Mouse (Mus musculus) olfactory bulb, adult 2 months (tissue): ENCODE measurements around the gene Mon2. TPM values are rescaled to one million over a fixed set of nuclear protein-coding genes. Genes with fewer than 3 reads are reported as not detected.

ENCODE experiments used
- H3K27ac ChIP-seq: fragments of 200-500 bp; 2 replicates; pipeline ENCODE4 v1.5.1; 2012; ENCODE audit warnings: low read depth, low read length; ENCODE audit not compliant: insufficient read depth
- H3K4me1 ChIP-seq: fragments of 200-500 bp; 2 replicates; pipeline ENCODE4 v1.6.1; 2012; ENCODE audit warnings: low read length; ENCODE audit not compliant: control insufficient read depth, insufficient read depth
- H3K4me3 ChIP-seq: fragments of 200-500 bp; 2 replicates; pipeline ENCODE4 v1.5.1; 2012; ENCODE audit warnings: mild to moderate bottlenecking, low read depth, low read length, moderate library complexity; ENCODE audit not compliant: insufficient read depth
- CTCF ChIP-seq: fragments of 200-500 bp; IDR thresholded peaks from 2 replicates; pipeline ENCODE4 v1.5.1; 2012; ENCODE audit warnings: low read depth, mild to moderate bottlenecking, low read length, moderate library complexity; ENCODE audit not compliant: insufficient read depth
- POLR2A ChIP-seq: fragments of 200-500 bp; IDR thresholded peaks from 2 replicates; pipeline ENCODE4 v1.6.1; 2012; ENCODE audit warnings: mild to moderate bottlenecking, low read depth, low read length, moderate library complexity; ENCODE audit not compliant: insufficient read depth
- WGBS: fragments of 180-500 bp; shearing (Covaris S2); methylation state at CpG from one replicate; pipeline ENCODE4 v1.1.7; 2018; 5-methylcytosine and 5-hydroxymethylcytosine counted together
- polyA plus RNA-seq: library from polyadenylated mRNA; stranded (reverse); fragments of >200 nt; gene quantifications from 2 replicates; pipeline ENCODE4 v1.2.4, GENCODE M21; 2012; ENCODE audit warnings: low replicate concordance; ENCODE audit not compliant: missing spikeins, insufficient read depth, insufficient read length

The Mon2 gene
- polyA plus RNA-seq, 1 experiment: not detected

DNA sequence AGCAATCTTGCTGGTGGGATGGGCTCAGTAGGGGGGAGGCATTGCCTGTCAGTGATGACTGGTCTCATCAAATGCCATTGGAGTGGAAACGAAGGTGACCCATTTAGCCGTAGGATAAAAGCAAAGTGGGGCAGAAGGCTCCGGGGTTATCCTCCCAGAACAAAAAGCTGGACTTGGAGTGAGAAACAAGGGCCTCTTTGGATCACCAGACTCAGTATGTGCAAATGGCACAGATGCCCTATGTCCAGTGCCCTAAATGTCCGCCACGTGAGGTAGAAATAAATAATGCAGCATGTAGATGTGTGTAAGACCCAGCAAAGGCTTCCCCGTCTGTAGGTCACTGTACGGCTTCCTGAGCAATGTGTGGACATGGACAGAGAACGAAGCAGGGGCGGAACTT lies 113.7 kb downstream of the Mon2 start:
- Histone ChIP-seq H3K4me1 (peaks cover 36% of the 10 kb centered on the region), H3K27ac (no peak overlapping the region), H3K4me3 (no peak overlapping the region)
- 83% methylated on average over 9 of the region's 9 CpGs for WGBS
- TF ChIP-seq POLR2A: no peak
- TF ChIP-seq CTCF: no peak

DNA sequence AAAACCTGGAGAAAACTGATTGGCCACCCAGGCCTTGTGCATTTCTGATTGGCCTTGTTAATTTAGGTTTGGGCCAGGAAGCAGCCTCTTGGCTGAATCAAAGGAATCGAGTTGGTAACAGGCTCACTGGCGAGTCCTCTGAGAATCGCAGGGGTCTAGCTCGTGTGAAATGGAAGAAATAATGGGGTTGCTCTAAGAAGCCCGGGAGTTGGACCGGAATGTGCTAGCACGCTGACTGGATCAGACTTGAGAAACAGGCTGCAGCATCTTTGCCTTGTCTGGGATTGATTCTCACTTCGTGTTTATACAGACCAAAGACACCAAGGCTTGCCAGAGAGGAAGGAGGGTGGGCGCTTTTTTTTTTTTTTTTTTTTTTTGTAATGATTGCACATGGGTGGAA lies 114.8 kb downstream of the Mon2 start:
- WGBS: 53% methylated on average over 9 of the region's 9 CpGs
- H3K4me3 ChIP-seq: no peak overlapping the region
- TF ChIP-seq CTCF (no peak), POLR2A (no peak)

DNA sequence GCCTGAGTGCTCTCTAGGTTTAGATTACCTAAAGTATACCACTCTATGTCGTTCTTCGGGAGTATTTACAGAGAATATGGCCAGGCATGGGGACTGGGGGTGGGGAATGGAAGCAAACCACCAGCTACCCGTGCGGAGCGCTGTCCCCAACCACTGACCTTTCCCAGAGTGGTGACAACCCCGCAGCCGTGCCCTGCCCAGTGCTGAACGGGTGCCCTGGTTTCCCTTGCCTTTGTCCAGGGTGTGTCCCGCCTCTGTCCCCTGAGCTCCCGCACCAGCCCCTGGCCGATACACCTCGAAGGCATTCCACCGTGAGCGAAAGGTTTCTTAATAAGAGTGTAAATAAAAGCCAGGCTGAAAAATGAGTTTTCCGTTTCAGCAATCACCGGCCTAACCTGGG lies 115.6 kb downstream of the Mon2 start:
- Histone ChIP-seq H3K4me3 (no peak overlapping the region), H3K4me1 (peaks cover 36% of the 10 kb centered on the region), H3K27ac (no peak overlapping the region)
- no peak for TF ChIP-seq POLR2A
- no peak for TF ChIP-seq CTCF
- WGBS: 87% methylated on average over 16 of the region's 16 CpGs

More for the DNA sequence above, 114.8 kb downstream of the Mon2 start:
- Histone ChIP-seq H3K4me1 (peaks cover 36% of the 10 kb centered on the region), H3K27ac (no peak overlapping the region)

DNA sequence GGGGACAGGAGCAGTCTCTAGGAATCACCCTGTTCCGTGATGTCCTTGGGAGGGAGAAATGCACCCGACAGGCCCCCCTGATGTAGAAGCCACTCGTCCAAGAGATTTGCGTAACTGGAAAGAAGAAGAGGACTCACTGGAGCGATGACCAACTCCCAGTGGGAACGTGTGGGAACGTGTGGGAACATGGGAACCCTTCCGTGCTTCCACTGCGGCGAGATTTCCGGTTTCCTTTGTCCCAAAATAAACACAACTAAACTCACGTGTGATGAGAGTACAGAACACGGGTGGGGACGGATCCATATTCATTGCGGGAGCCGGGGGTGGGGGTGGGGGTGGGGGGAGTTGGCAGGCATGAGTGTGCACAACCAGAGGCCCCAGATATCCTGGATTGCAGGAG lies 116.1 kb downstream of the Mon2 start:
- WGBS: 85% methylated on average over 16 of the region's 16 CpGs

DNA sequence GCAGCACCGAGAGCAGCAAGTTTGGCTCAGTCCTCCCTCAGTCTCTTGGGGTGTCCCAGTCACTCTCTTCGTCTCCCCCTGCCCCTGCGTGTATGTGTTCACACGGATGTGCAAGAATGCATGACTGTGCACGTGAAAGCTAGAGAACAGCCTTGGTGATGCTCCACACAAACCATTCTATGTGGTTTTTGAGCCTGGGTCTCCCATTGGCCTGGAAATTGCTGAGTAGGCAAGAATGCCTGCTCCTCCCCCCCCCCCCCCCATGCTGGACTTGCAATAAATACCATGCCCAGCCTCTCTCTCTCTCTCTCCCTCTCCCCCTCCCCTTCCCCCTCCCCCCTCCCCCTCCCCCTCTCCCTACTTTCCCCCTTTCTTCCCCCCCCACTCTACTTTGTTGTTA lies 117.6 kb downstream of the Mon2 start:
- TF ChIP-seq POLR2A (no peak), CTCF (no peak)
- H3K4me3 ChIP-seq: no peak overlapping the region
- no peak overlapping the region for H3K27ac ChIP-seq
- H3K4me1 ChIP-seq: peaks cover 27% of the 10 kb centered on the region
- 93% methylated on average over 5 of the region's 5 CpGs for WGBS

More for the DNA sequence above, 116.1 kb downstream of the Mon2 start:
- Histone ChIP-seq H3K27ac (no peak overlapping the region), H3K4me1 (peaks cover 36% of the 10 kb centered on the region), H3K4me3 (no peak overlapping the region)
- TF ChIP-seq POLR2A (no peak), CTCF (no peak)

DNA sequence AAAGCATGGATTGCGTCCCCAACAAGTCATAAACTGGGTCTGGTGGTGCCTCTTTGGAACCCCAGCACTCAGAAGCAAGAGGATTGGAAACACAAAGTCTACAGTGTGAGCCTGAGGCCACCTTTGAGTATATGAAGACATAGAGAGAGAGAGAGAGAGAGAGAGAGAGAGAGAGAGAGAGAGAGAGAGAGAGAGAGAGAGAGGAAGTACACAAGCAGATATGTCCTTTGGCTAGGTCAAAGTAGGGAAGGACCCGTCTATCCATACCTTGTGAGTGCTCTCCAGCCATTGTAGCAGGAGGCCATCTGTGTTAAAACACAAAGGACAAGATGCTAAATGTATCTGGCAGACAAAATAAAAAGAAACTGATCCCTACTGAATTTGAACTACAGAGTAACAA lies 118.4 kb downstream of the Mon2 start:
- H3K4me3 ChIP-seq: no peak overlapping the region
- peaks cover 23% of the 10 kb centered on the region; the same call in 1 of the 2 replicates for H3K4me1 ChIP-seq
- WGBS: 93% methylated on average over 2 of the region's 2 CpGs
- H3K27ac ChIP-seq: no peak overlapping the region
- no peak for TF ChIP-seq POLR2A
- no peak for TF ChIP-seq CTCF

DNA sequence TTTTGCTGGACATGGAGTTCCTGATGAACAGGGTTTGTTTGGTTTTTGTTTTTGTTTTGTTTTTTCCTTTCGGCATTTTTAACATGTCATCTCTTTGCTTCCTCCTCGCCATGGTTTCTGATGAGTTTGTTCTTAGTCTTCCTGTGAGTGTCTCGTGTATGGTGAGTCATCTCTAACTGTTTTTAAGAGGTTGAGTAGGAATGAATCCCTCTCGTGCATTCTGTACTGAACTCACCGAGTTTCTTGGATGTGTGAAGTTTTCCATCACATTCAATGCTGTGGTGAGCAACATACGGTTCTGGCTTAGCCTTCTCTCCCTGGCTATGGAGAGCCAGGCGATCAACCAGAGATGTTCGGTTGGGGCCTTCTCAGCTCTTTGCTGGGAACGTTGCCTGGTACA lies 122.7 kb downstream of the Mon2 start:
- H3K27ac ChIP-seq: no peak overlapping the region
- H3K4me1 ChIP-seq: no peaks in the 10 kb centered on the region
- 74% methylated on average over 9 of the region's 9 CpGs for WGBS
- H3K4me3 ChIP-seq: no peak overlapping the region
- no peak for TF ChIP-seq POLR2A
- TF ChIP-seq CTCF: no peak

DNA sequence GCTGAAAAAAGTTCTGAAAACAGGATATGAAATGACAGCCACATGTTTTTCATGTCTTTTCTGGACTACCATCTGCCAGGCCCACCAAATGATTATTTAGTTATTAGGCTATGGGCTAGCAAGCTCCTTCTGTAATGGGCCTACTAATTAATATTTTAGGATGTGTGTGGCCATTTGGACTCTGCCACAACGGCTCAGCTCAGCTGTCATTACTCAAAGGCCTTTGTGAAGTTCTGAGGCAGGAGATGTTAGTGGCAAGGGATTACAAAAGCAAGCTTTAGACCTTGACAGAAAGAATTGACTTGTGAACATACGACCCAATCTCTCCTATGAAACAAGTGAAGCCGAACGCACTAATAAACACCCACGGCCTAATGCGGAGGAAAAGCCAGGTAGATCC lies 125.3 kb downstream of the Mon2 start:
- Histone ChIP-seq H3K4me1 (no peaks in the 10 kb centered on the region), H3K4me3 (no peak overlapping the region), H3K27ac (no peak overlapping the region)
- no peak for TF ChIP-seq CTCF
- TF ChIP-seq POLR2A: no peak
- 87% methylated on average over 6 of the region's 6 CpGs for WGBS

DNA sequence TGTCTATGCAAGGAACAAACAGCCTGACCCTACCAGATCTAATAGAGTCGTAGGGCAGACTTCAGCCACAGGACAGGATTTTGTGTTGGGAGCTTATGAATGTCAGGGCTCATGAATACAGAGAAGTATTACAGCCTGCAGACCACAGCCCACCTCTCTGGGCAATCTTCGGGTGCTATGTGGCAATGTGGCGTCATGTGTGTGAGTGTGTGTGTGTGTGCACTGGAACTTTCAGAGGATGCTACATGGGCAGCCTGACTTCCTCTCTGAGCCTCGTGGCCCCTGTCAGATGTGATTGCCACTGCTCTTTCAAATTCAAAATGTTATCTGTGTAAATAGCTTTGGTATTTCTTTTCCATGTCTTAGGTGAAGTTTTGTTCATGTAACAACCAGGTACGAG lies 131.4 kb downstream of the Mon2 start:
- no peak for TF ChIP-seq POLR2A
- no peak for TF ChIP-seq CTCF
- WGBS: 85% methylated on average over 5 of the region's 5 CpGs
- H3K4me1 ChIP-seq: 0 out of 2 replicates have a peak, but pooled peaks cover 2% of the 10 kb centered on the region
- no peak overlapping the region for H3K27ac ChIP-seq
- H3K4me3 ChIP-seq: no peak overlapping the region

DNA sequence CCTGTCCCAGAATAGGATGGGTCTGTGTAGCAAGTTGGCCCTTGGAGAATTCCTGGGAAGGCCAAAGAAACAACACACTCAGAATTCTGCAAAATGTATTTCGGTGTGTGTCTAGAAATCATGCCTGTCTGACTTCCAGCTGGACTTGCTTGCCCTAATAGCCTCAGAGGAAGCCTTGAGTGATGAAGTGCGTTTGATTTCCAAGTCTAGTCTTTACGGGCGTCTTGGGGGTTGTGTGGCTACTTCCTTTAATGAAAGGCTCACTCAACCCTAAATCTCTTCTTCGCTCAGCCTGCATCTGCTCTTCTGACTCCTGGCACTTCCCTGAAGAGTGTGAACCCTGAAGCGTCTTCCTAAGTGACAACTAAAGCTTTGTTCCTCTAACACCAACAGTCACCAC lies 132.5 kb downstream of the Mon2 start:
- 72% methylated on average over 6 of the region's 6 CpGs for WGBS
- TF ChIP-seq CTCF: no peak
- no peak for TF ChIP-seq POLR2A
- Histone ChIP-seq H3K4me3 (no peak overlapping the region), H3K4me1 (0 out of 2 replicates have a peak, but pooled peaks cover 2% of the 10 kb centered on the region), H3K27ac (no peak overlapping the region)
